Mouse (Mus musculus): ENCODE data around the gene N4bp2l2. TPM values are rescaled to one million over a fixed set of nuclear protein-coding genes. Genes with fewer than 3 reads are reported as not detected.

Gene N4bp2l2
- polyA plus RNA-seq (2015; fragmentation: Illumina TruSeq; extraction: RNeasy Lipid Tissue Mini Kit (QIAGEN cat#74804); ENCODE audit: insufficient read depth, low read depth, low replicate concordance) = 10.9 TPM

GRCm38 (mm10) chr5:150666133-150666739 lies at the start of gene N4bp2l2:
Gene N4bp2l2, minus strand, starts transcription at chr5:150666183.

GRCm38 (mm10) chr5:150673153-150673835 lies 7.3 kb upstream of the N4bp2l2 start, which contains the start of gene Pds5b:
Gene Pds5b, plus strand, starts transcription at chr5:150673739.

GRCm38 (mm10) chr5:150597088-150597487 lies 68.9 kb downstream of the N4bp2l2 start, which contains the start of gene N4bp2l1:
Gene N4bp2l1, minus strand, starts transcription at chr5:150597188.

Other genes with a start within 250 kb of the N4bp2l2 start
- gene Zar1l, start 148.0 kb downstream of the N4bp2l2 start, polyA plus RNA-seq (2015; fragmentation: Illumina TruSeq; extraction: RNeasy Lipid Tissue Mini Kit (QIAGEN cat#74804); ENCODE audit: insufficient read depth, low read depth, low replicate concordance) = not detected
- gene Brca2, start 143.6 kb downstream of the N4bp2l2 start, polyA plus RNA-seq (2015; fragmentation: Illumina TruSeq; extraction: RNeasy Lipid Tissue Mini Kit (QIAGEN cat#74804); ENCODE audit: insufficient read depth, low read depth, low replicate concordance) = 1.7 TPM
- gene N4bp2l1, start 69.0 kb downstream of the N4bp2l2 start, polyA plus RNA-seq (2015; fragmentation: Illumina TruSeq; extraction: RNeasy Lipid Tissue Mini Kit (QIAGEN cat#74804); ENCODE audit: insufficient read depth, low read depth, low replicate concordance) = 7.1 TPM
- gene Pds5b, start 7.6 kb upstream of the N4bp2l2 start, polyA plus RNA-seq (2015; fragmentation: Illumina TruSeq; extraction: RNeasy Lipid Tissue Mini Kit (QIAGEN cat#74804); ENCODE audit: insufficient read depth, low read depth, low replicate concordance) = 4.9 TPM